Mouse (Mus musculus) central nervous system, embryonic 14 days (tissue): Measurements from ENCODE around the gene Evi5. TPM values are rescaled to one million over a fixed set of nuclear protein-coding genes. Genes with fewer than 3 reads are reported as not detected.

Source experiments
- polyA plus RNA-seq: library from polyadenylated mRNA; depleted of rRNA; stranded (reverse); fragments of >200 nt; gene quantifications from 2 replicates; pipeline ENCODE4 v1.2.3, GENCODE M21; 2012; rRNA removed

Gene Evi5
- 29.7 and 30.5 TPM in 2 replicates for polyA plus RNA-seq

GRCm38 (mm10) chr5:107874561-107875260 lies at the start of gene Evi5:
Gene Evi5 (minus strand): TSS chr5:107875107.

GRCm38 (mm10) chr5:107900206-107901013 lies 25.5 kb upstream of the Evi5 start, which contains the start of gene Rpl5:
Gene Rpl5 (plus strand): TSS chr5:107900502.

GRCm38 (mm10) chr5:107829998-107830560 lies 44.8 kb downstream of the Evi5 start, which contains the start of gene Ube2d2b:
Gene Ube2d2b (plus strand): TSS chr5:107830099.

GRCm38 (mm10) chr5:107725435-107726261 lies 149.3 kb downstream of the Evi5 start, which contains the start of gene Gfi1:
Gene Gfi1 (minus strand): TSS chr5:107726036.

Other genes with a start within 250 kb of the Evi5 start
- gene Gfi1, start 149.1 kb downstream of the Evi5 start, polyA plus RNA-seq = 0.16 and 0.33 TPM in 2 replicates
- gene Ube2d2b, start 45.0 kb downstream of the Evi5 start, polyA plus RNA-seq = not detected in 2 replicates
- 213 and 299 TPM in 2 replicates for gene Rpl5, start 25.4 kb upstream of the Evi5 start, polyA plus RNA-seq
- 14.1 and 15.2 TPM in 2 replicates for gene Fam69a, start 112.0 kb upstream of the Evi5 start, polyA plus RNA-seq
- gene Mtf2, start 190.6 kb upstream of the Evi5 start, polyA plus RNA-seq = 73.3 and 84.4 TPM in 2 replicates